Mouse (Mus musculus) kidney, embryonic 15.5 days (tissue): ENCODE data around the gene Foxp1. TPM values are rescaled to one million over a fixed set of nuclear protein-coding genes. Genes with fewer than 3 reads are reported as not detected.

Source experiments
- ATAC-seq: fragments of 200-750 bp; cut with Nextera tagmentation; replicated peaks from 2 replicates; pipeline ENCODE4 v1.8.0; 2017; ENCODE audit warnings: moderate TSS enrichment; ENCODE audit not compliant: low FRiP score
- H3K27ac ChIP-seq: fragments of 300-500 bp; sonication (generic); 2 replicates; pipeline ENCODE4 v1.5.1; 2015; ENCODE audit warnings: mild to moderate bottlenecking, inconsistent platforms
- H3K27me3 ChIP-seq: fragments of 300-500 bp; sonication (generic); 2 replicates; pipeline ENCODE4 v1.6.1; 2015; ENCODE audit warnings: inconsistent platforms
- H3K36me3 ChIP-seq: fragments of 300-500 bp; sonication (generic); 2 replicates; pipeline ENCODE4 v1.6.1; 2015; ENCODE audit warnings: inconsistent platforms
- H3K4me1 ChIP-seq: fragments of 300-500 bp; sonication (generic); 2 replicates; pipeline ENCODE4 v1.6.1; 2015; ENCODE audit warnings: inconsistent platforms
- H3K4me2 ChIP-seq: fragments of 300-500 bp; sonication (generic); 2 replicates; pipeline ENCODE4 v1.6.1; 2015; ENCODE audit warnings: moderate library complexity, mild to moderate bottlenecking, inconsistent platforms
- H3K4me3 ChIP-seq: fragments of 300-500 bp; sonication (generic); replicated peaks from 2 replicates; pipeline ENCODE4 v1.5.1; 2015; ENCODE audit warnings: mild to moderate bottlenecking, inconsistent platforms
- H3K9ac ChIP-seq: fragments of 300-500 bp; sonication (generic); 2 replicates; pipeline ENCODE4 v1.6.1; 2015; ENCODE audit warnings: mild to moderate bottlenecking, inconsistent platforms
- H3K9me3 ChIP-seq: fragments of 300-500 bp; sonication (generic); replicated peaks from 2 replicates; pipeline ENCODE4 v1.6.1; 2016; ENCODE audit warnings: inconsistent platforms
- WGBS: fragments of 180-500 bp; shearing (Covaris S2); methylation state at CpG from one replicate; pipeline ENCODE4 v1.1.7; 2015; ENCODE audit warnings: mixed read lengths; 5-methylcytosine and 5-hydroxymethylcytosine counted together
- polyA plus RNA-seq: library from polyadenylated mRNA; unstranded; fragments of >200 nt; fragmentation: Nextera tagmentation; extraction: Ambion mirVana; gene quantifications from 2 replicates; pipeline ENCODE4 v1.2.1, GENCODE M21; 2015

Foxp1 gene
- polyA plus RNA-seq, 1 experiment from 2014 or later = 50.2 TPM

GRCm38 (mm10) chr6:99187914-99188313, 334.6 kb downstream of the Foxp1 start:
- H3K4me3 ChIP-seq = no peak overlapping the region
- H3K9ac ChIP-seq = no peak overlapping the region
- no peaks in the 10 kb centered on the region for H3K36me3 ChIP-seq
- H3K4me2 ChIP-seq = no peak overlapping the region
- H3K9me3 ChIP-seq = no peaks in the 10 kb centered on the region
- no peak for ATAC-seq
- H3K27ac ChIP-seq = no peak overlapping the region
- 76% methylated on average over 3 of the region's 3 CpGs for WGBS
- H3K27me3 ChIP-seq = 0 out of 2 replicates have a peak, but pooled peaks cover 4% of the 10 kb centered on the region
- peaks cover 27% of the 10 kb centered on the region for H3K4me1 ChIP-seq

GRCm38 (mm10) chr6:99187415-99187814, 335.1 kb downstream of the Foxp1 start:
- Histone ChIP-seq H3K36me3 (no peaks in the 10 kb centered on the region), H3K9ac (no peak overlapping the region), H3K4me1 (peaks cover 27% of the 10 kb centered on the region), H3K27me3 (0 out of 2 replicates have a peak, but pooled peaks cover 4% of the 10 kb centered on the region), H3K9me3 (no peaks in the 10 kb centered on the region), H3K4me2 (no peak overlapping the region), H3K27ac (no peak overlapping the region), H3K4me3 (no peak overlapping the region)
- no peak for ATAC-seq
- WGBS = 58% methylated on average over 2 of the region's 2 CpGs

GRCm38 (mm10) chr6:99186569-99186968, 336.0 kb downstream of the Foxp1 start:
- Histone ChIP-seq H3K27ac (no peak overlapping the region), H3K4me2 (no peak overlapping the region), H3K27me3 (0 out of 2 replicates have a peak, but pooled peaks cover 3% of the 10 kb centered on the region), H3K9ac (no peak overlapping the region), H3K36me3 (no peaks in the 10 kb centered on the region), H3K9me3 (no peaks in the 10 kb centered on the region), H3K4me3 (no peak overlapping the region), H3K4me1 (peaks cover 26% of the 10 kb centered on the region)
- WGBS = 71% methylated on average over 7 of the region's 7 CpGs
- ATAC-seq = no peak

- H3K9me3 ChIP-seq = no peaks in the 10 kb centered on the region
- ATAC-seq = no peak
- no peak overlapping the region for H3K27ac ChIP-seq
- no peak overlapping the region for H3K4me2 ChIP-seq
- H3K36me3 ChIP-seq = no peaks in the 10 kb centered on the region
- H3K4me1 ChIP-seq = peaks cover 18% of the 10 kb centered on the region
- no peak overlapping the region for H3K9ac ChIP-seq
- H3K27me3 ChIP-seq = no peaks in the 10 kb centered on the region
- no peak overlapping the region for H3K4me3 ChIP-seq
- 87% methylated on average over 2 of the region's 2 CpGs for WGBS
These were observed 336.7 kb downstream of the Foxp1 start for GRCm38 (mm10) chr6:99185797-99186196.

GRCm38 (mm10) chr6:99184051-99184450, 338.5 kb downstream of the Foxp1 start:
- 91% methylated on average over 5 of the region's 5 CpGs for WGBS
- no peaks in the 10 kb centered on the region for H3K9me3 ChIP-seq
- H3K27ac ChIP-seq = no peak overlapping the region
- no peak overlapping the region for H3K4me3 ChIP-seq
- no peak for ATAC-seq
- peaks cover 5% of the 10 kb centered on the region; the same call in 1 of the 2 replicates for H3K4me1 ChIP-seq
- H3K9ac ChIP-seq = no peak overlapping the region
- no peaks in the 10 kb centered on the region for H3K27me3 ChIP-seq
- H3K4me2 ChIP-seq = no peak overlapping the region
- no peaks in the 10 kb centered on the region for H3K36me3 ChIP-seq

- WGBS = 87% methylated on average over 4 of the region's 4 CpGs
- ATAC-seq = no peak
- no peak overlapping the region for H3K4me3 ChIP-seq
- H3K9me3 ChIP-seq = no peaks in the 10 kb centered on the region
- H3K9ac ChIP-seq = no peak overlapping the region
- H3K27ac ChIP-seq = no peak overlapping the region
- no peak overlapping the region for H3K4me2 ChIP-seq
- no peaks in the 10 kb centered on the region for H3K27me3 ChIP-seq
- no peaks in the 10 kb centered on the region for H3K36me3 ChIP-seq
- H3K4me1 ChIP-seq = no peaks in the 10 kb centered on the region
These were observed 339.7 kb downstream of the Foxp1 start for GRCm38 (mm10) chr6:99182777-99183176.

- Histone ChIP-seq H3K4me3 (no peak overlapping the region), H3K4me1 (peaks cover 16% of the 10 kb centered on the region), H3K27me3 (no peaks in the 10 kb centered on the region), H3K9ac (no peak overlapping the region), H3K36me3 (no peaks in the 10 kb centered on the region), H3K9me3 (no peaks in the 10 kb centered on the region), H3K4me2 (no peak overlapping the region), H3K27ac (no peak overlapping the region)
- no peak for ATAC-seq
- WGBS = 93% methylated on average over 3 of the region's 3 CpGs
These were observed 346.3 kb downstream of the Foxp1 start for GRCm38 (mm10) chr6:99176216-99176615.

GRCm38 (mm10) chr6:99175377-99175776, 347.1 kb downstream of the Foxp1 start:
- Histone ChIP-seq H3K9me3 (no peaks in the 10 kb centered on the region), H3K27me3 (no peaks in the 10 kb centered on the region), H3K27ac (no peak overlapping the region), H3K36me3 (no peaks in the 10 kb centered on the region), H3K4me1 (peaks cover 16% of the 10 kb centered on the region), H3K4me3 (no peak overlapping the region), H3K4me2 (no peak overlapping the region), H3K9ac (no peak overlapping the region)
- WGBS = 76% methylated on average over 5 of the region's 5 CpGs
- no peak for ATAC-seq

- H3K36me3 ChIP-seq = no peaks in the 10 kb centered on the region
- WGBS = 52% methylated on average over 2 of the region's 2 CpGs
- H3K4me1 ChIP-seq = peaks cover 16% of the 10 kb centered on the region
- no peaks in the 10 kb centered on the region for H3K27me3 ChIP-seq
- ATAC-seq = no peak
- H3K4me3 ChIP-seq = no peak overlapping the region
- H3K9me3 ChIP-seq = no peaks in the 10 kb centered on the region
- no peak overlapping the region for H3K4me2 ChIP-seq
- H3K9ac ChIP-seq = no peak overlapping the region
- no peak overlapping the region for H3K27ac ChIP-seq
These were observed 348.7 kb downstream of the Foxp1 start for GRCm38 (mm10) chr6:99173902-99174210.

GRCm38 (mm10) chr6:99173066-99173901, 349.2 kb downstream of the Foxp1 start:
- WGBS = 66% methylated on average over 14 of the region's 14 CpGs
- no peaks in the 10 kb centered on the region for H3K9me3 ChIP-seq
- ATAC-seq = no peak

GRCm38 (mm10) chr6:99172589-99172986, 349.9 kb downstream of the Foxp1 start:
- 85% methylated on average over 6 of the region's 6 CpGs for WGBS
- Histone ChIP-seq H3K36me3 (no peaks in the 10 kb centered on the region), H3K4me3 (no peak overlapping the region), H3K27me3 (no peaks in the 10 kb centered on the region), H3K9me3 (no peaks in the 10 kb centered on the region), H3K9ac (no peak overlapping the region), H3K4me2 (no peak overlapping the region), H3K4me1 (peaks cover 16% of the 10 kb centered on the region), H3K27ac (no peak overlapping the region)
- no peak for ATAC-seq

More at GRCm38 (mm10) chr6:99173066-99173901, 349.2 kb downstream of the Foxp1 start:
- no peaks in the 10 kb centered on the region for H3K36me3 ChIP-seq
- H3K9ac ChIP-seq = no peak overlapping the region
- no peak overlapping the region for H3K4me3 ChIP-seq
- H3K4me2 ChIP-seq = no peak overlapping the region
- H3K27ac ChIP-seq = no peak overlapping the region
- H3K4me1 ChIP-seq = peaks cover 16% of the 10 kb centered on the region
- H3K27me3 ChIP-seq = no peaks in the 10 kb centered on the region

- Histone ChIP-seq H3K9me3 (no peaks in the 10 kb centered on the region), H3K36me3 (no peaks in the 10 kb centered on the region), H3K27me3 (no peaks in the 10 kb centered on the region), H3K4me3 (no peak overlapping the region), H3K27ac (no peak overlapping the region), H3K4me1 (peaks cover 20% of the 10 kb centered on the region), H3K9ac (no peak overlapping the region), H3K4me2 (no peak overlapping the region)
- 73% methylated on average over 8 of the region's 8 CpGs for WGBS
- ATAC-seq = no peak
These were observed 350.5 kb downstream of the Foxp1 start for GRCm38 (mm10) chr6:99171901-99172588.
